Mouse (Mus musculus) ES-E14 (cell line): ENCODE measurements around the gene Vmn2r19. TPM values are rescaled to one million over a fixed set of nuclear protein-coding genes. Genes with fewer than 3 reads are reported as not detected.

Experiments used
- DNase-seq: peaks from one replicate; pipeline ENCODE4 v3.0.0-alpha.2; 2013; ENCODE audit warnings: low read depth, low spot score
- H3K27ac ChIP-seq: 2 replicates; pipeline ENCODE4 v1.5.1; 2012; ENCODE audit warnings: low read depth, mild to moderate bottlenecking, low read length, moderate library complexity, mixed read lengths; ENCODE audit not compliant: poor library complexity, insufficient read depth, severe bottlenecking
- H3K36me3 ChIP-seq: 2 replicates; pipeline ENCODE4 v1.6.1; 2012; ENCODE audit warnings: mild to moderate bottlenecking, low read length, moderate library complexity, mixed read lengths; ENCODE audit not compliant: control insufficient read depth, poor library complexity, insufficient read depth, severe bottlenecking
- H3K4me1 ChIP-seq, 2 experiments: fragments of 150-350 bp in 1 of 2; sonication (generic) in 1 of 2; 2 replicates each; pipeline ENCODE4 v1.6.1; 2012; ENCODE audit warnings: low read length in 2 of 2, mild to moderate bottlenecking in 1 of 2, mixed read lengths in 1 of 2; ENCODE audit not compliant: control insufficient read depth in 2 of 2, insufficient read depth in 2 of 2, poor library complexity in 1 of 2
- H3K4me3 ChIP-seq, 2 experiments: fragments of 150-350 bp in 1 of 2; sonication (generic) in 1 of 2; 2 replicates each; pipeline ENCODE4 v1.5.1; 2012; ENCODE audit warnings: low read length in 2 of 2, low read depth in 1 of 2, mild to moderate bottlenecking in 1 of 2, mixed read lengths in 1 of 2; ENCODE audit not compliant: insufficient read depth in 1 of 2, poor library complexity in 1 of 2, severe bottlenecking in 1 of 2
- H3K9ac ChIP-seq: 2 replicates; pipeline ENCODE4 v1.6.1; 2012; ENCODE audit warnings: low read depth, mild to moderate bottlenecking, low read length, mixed read lengths; ENCODE audit not compliant: poor library complexity, insufficient read depth, severe bottlenecking
- H3K9me3 ChIP-seq: fragments of 150-350 bp; sonication (generic); 2 replicates; pipeline ENCODE4 v1.6.1; 2012; ENCODE audit warnings: low read depth, mild to moderate bottlenecking, low read length; ENCODE audit not compliant: control insufficient read depth, insufficient read depth
- CHD2 ChIP-seq: IDR thresholded peaks from 2 replicates; pipeline ENCODE4 v1.6.1; 2014; ENCODE audit warnings: mild to moderate bottlenecking, low read depth, low read length, inconsistent platforms
- HCFC1 ChIP-seq: IDR thresholded peaks from 2 replicates; pipeline ENCODE4 v1.6.1; 2012; ENCODE audit warnings: low read length, inconsistent platforms, borderline replicate concordance; ENCODE audit not compliant: insufficient read depth
- MAFK ChIP-seq: IDR thresholded peaks from 2 replicates; pipeline ENCODE4 v1.6.1; 2014; ENCODE audit warnings: mild to moderate bottlenecking, low read depth, low read length, inconsistent platforms; ENCODE audit not compliant: insufficient read depth
- ZC3H11A ChIP-seq: IDR thresholded peaks from 2 replicates; pipeline ENCODE4 v1.6.1; 2012; ENCODE audit warnings: low read depth, mild to moderate bottlenecking, inconsistent platforms, low read length, borderline replicate concordance
- ZNF384 ChIP-seq: IDR thresholded peaks from 2 replicates; pipeline ENCODE4 v1.6.1; 2012; ENCODE audit warnings: low read depth, low read length, inconsistent platforms
- in situ Hi-C, 2 experiments: fragments of 600-800 bp; cut with MboI; formaldehyde crosslinking; loops; one replicate each; pipeline ENCODE4 v1.15.1; 2025; ENCODE audit warnings: low sequenced_read_pairs in 2 of 2, inconsistent platforms in 1 of 2; ENCODE audit not compliant: unreplicated experiment in 2 of 2
- total RNA-seq: library from RNA; depleted of rRNA; stranded (reverse); fragments of 300-350 nt; gene quantifications from 2 replicates; pipeline ENCODE4 v1.2.3, GENCODE M21; 2012

Gene Vmn2r19
- total RNA-seq, 1 experiment = not detected

- DNase-seq = no peak
- TF ChIP-seq ZNF384 = no peak
- no peak for TF ChIP-seq HCFC1
- no peak for TF ChIP-seq ZC3H11A
- no peak for TF ChIP-seq CHD2
- TF ChIP-seq MAFK = no peak
- H3K27ac ChIP-seq = no peak overlapping the region
- in situ Hi-C loops = no loop called here
- no peaks in the 10 kb centered on the region for H3K36me3 ChIP-seq
- no peaks in the 10 kb centered on the region for H3K9me3 ChIP-seq
- no peak overlapping the region for H3K4me3 ChIP-seq
- H3K9ac ChIP-seq = no peak overlapping the region
- H3K4me1 ChIP-seq = no peaks in the 10 kb centered on the region
Measured at GRCm38 (mm10) chr6:123264194-123264593, 43.9 kb upstream of the Vmn2r19 start.

- Histone ChIP-seq H3K4me1 (no peaks in the 10 kb centered on the region), H3K9ac (no peak overlapping the region), H3K27ac (no peak overlapping the region), H3K9me3 (no peaks in the 10 kb centered on the region), H3K4me3 (no peak overlapping the region), H3K36me3 (no peaks in the 10 kb centered on the region)
- no peak for DNase-seq
- in situ Hi-C loops = no loop called here
- TF ChIP-seq MAFK = no peak
- TF ChIP-seq ZNF384 = no peak
Measured at GRCm38 (mm10) chr6:123265809-123266208, 42.3 kb upstream of the Vmn2r19 start.

- Histone ChIP-seq H3K9me3 (no peaks in the 10 kb centered on the region), H3K9ac (no peak overlapping the region), H3K4me1 (no peaks in the 10 kb centered on the region), H3K27ac (no peak overlapping the region), H3K4me3 (no peak overlapping the region), H3K36me3 (no peaks in the 10 kb centered on the region)
- DNase-seq = no peak
- in situ Hi-C loops = no loop called here
- TF ChIP-seq ZC3H11A (no peak), HCFC1 (no peak), MAFK (no peak), ZNF384 (no peak), CHD2 (no peak)
Measured at GRCm38 (mm10) chr6:123266945-123267344, 41.2 kb upstream of the Vmn2r19 start.

GRCm38 (mm10) chr6:123279443-123279842, 28.7 kb upstream of the Vmn2r19 start:
- Histone ChIP-seq H3K4me3 (no peak overlapping the region), H3K9me3 (no peaks in the 10 kb centered on the region), H3K36me3 (no peaks in the 10 kb centered on the region), H3K4me1 (no peaks in the 10 kb centered on the region), H3K9ac (no peak overlapping the region), H3K27ac (no peak overlapping the region)
- no peak for DNase-seq
- in situ Hi-C loops = no loop called here
- TF ChIP-seq ZC3H11A (no peak), MAFK (no peak), CHD2 (no peak), ZNF384 (no peak), HCFC1 (no peak)

- H3K9me3 ChIP-seq = no peaks in the 10 kb centered on the region
- H3K36me3 ChIP-seq = no peaks in the 10 kb centered on the region
- H3K4me1 ChIP-seq = no peaks in the 10 kb centered on the region
- DNase-seq = no peak
- H3K27ac ChIP-seq = no peak overlapping the region
- H3K9ac ChIP-seq = no peak overlapping the region
- in situ Hi-C loops = no loop called here
- TF ChIP-seq ZNF384 (no peak), CHD2 (no peak), ZC3H11A (no peak), MAFK (no peak), HCFC1 (no peak)
- H3K4me3 ChIP-seq = no peak overlapping the region
Measured at GRCm38 (mm10) chr6:123286311-123286710, 21.8 kb upstream of the Vmn2r19 start.
